Mouse (Mus musculus) thymus, postnatal 36 days (tissue): ENCODE measurements around the gene Mia3.
"Not testable (repeated sequence)": the region's sequence is repeated elsewhere in the genome, so short reads cannot be mapped to it uniquely, and the experiment has no call there.

Experiments
- DNase-seq, 2 experiments: peaks; one replicate each; pipeline ENCODE4 v3.0.0; 2022; ENCODE audit warnings: mixed read lengths in 2 of 2

The Mia3 gene

GRCm38 (mm10) chr1:183369427-183370014 lies at the start of gene Mia3:
Gene Mia3 (minus strand): TSS chr1:183369553.
- DNase-seq, result peak; percentile 93 to 95

- DNase-seq, result no peak
These were observed 48.5 kb upstream of the Mia3 start, which contains the start of gene Hhipl2 for GRCm38 (mm10) chr1:183417873-183418272. Gene Hhipl2 (plus strand): TSS chr1:183418215.

- DNase-seq, result no peak
These were observed 44.9 kb upstream of the Mia3 start for GRCm38 (mm10) chr1:183414081-183414727.

- no peak for DNase-seq
These were observed 34.0 kb upstream of the Mia3 start for GRCm38 (mm10) chr1:183403396-183403795.

- peak; percentile 89 to 94 for DNase-seq
These were observed 19.4 kb upstream of the Mia3 start, which contains the start of gene Taf1a for GRCm38 (mm10) chr1:183388426-183389406. Gene Taf1a (plus strand): TSS chr1:183388981.

- DNase-seq, result not testable (repeated sequence)
These were observed 18.1 kb upstream of the Mia3 start for GRCm38 (mm10) chr1:183387421-183387820.

- no peak for DNase-seq
These were observed 13.3 kb upstream of the Mia3 start for GRCm38 (mm10) chr1:183382621-183383020.

- no peak for DNase-seq
These were observed 12.5 kb upstream of the Mia3 start for GRCm38 (mm10) chr1:183381816-183382215.

GRCm38 (mm10) chr1:183379376-183379775 lies 10.0 kb upstream of the Mia3 start:
- not testable (repeated sequence) for DNase-seq

GRCm38 (mm10) chr1:183378321-183378941 lies 9.1 kb upstream of the Mia3 start:
- no peak for DNase-seq

- no peak for DNase-seq
These were observed 7.7 kb upstream of the Mia3 start for GRCm38 (mm10) chr1:183377045-183377444.

GRCm38 (mm10) chr1:183374728-183375127 lies 5.4 kb upstream of the Mia3 start:
- DNase-seq, result no peak

GRCm38 (mm10) chr1:183368601-183369400 lies 552 bp downstream of the Mia3 start:
- peak in 1 of 2 experiments; percentile 17 for DNase-seq

- no peak for DNase-seq
These were observed 3.0 kb downstream of the Mia3 start for GRCm38 (mm10) chr1:183366361-183366760.

- DNase-seq, result no peak
These were observed 5.8 kb downstream of the Mia3 start for GRCm38 (mm10) chr1:183363577-183363867.

- DNase-seq, result no peak
These were observed 6.4 kb downstream of the Mia3 start for GRCm38 (mm10) chr1:183362729-183363576.

GRCm38 (mm10) chr1:183362301-183362700 lies 7.1 kb downstream of the Mia3 start:
- DNase-seq, result no peak

GRCm38 (mm10) chr1:183358901-183359300 lies 10.5 kb downstream of the Mia3 start:
- no peak for DNase-seq

- DNase-seq, result peak in 1 of 2 experiments; percentile 14
These were observed 19.5 kb downstream of the Mia3 start for GRCm38 (mm10) chr1:183349840-183350239.

- no peak for DNase-seq
These were observed 23.5 kb downstream of the Mia3 start for GRCm38 (mm10) chr1:183345817-183346195.
